Mouse (Mus musculus): Measurements from ENCODE around the gene Upp2. TPM values are rescaled to one million over a fixed set of nuclear protein-coding genes. Genes with fewer than 3 reads are reported as not detected.

Gene Upp2
- polyA plus RNA-seq (2015; fragmentation: Nextera tagmentation; extraction: Ambion mirVana): 7.7 and 7.8 TPM in 2 replicates

GRCm38 (mm10) chr2:58567066-58567810, at the start of gene Upp2, which contains the start of gene Acvr1:
Gene Upp2 (plus strand): TSS chr2:58567298.
Gene Acvr1 (minus strand): TSS chr2:58567157.
- peak; percentile 96 for ATAC-seq (replicated peaks; ENCODE audit: low FRiP score)
- peaks cover 52% of the 10 kb centered on the region for H3K4me1 ChIP-seq
- peak within 1 kb of the TSS; percentile 68 for H3K4me2 ChIP-seq
- no peaks in the 10 kb centered on the region for H3K9me3 ChIP-seq (replicated peaks)
- no peaks in the 10 kb centered on the region for H3K36me3 ChIP-seq
- H3K27ac ChIP-seq: peak within 1 kb of the TSS; percentile 98
- no peaks in the 10 kb centered on the region for H3K27me3 ChIP-seq
- H3K9ac ChIP-seq: peak within 1 kb of the TSS; percentile 87
- WGBS: under 1% methylated on average over 46 of the region's 80 CpGs
- H3K4me3 ChIP-seq (replicated peaks): peak within 1 kb of the TSS; percentile 91

GRCm38 (mm10) chr2:58518517-58518916, 48.6 kb upstream of the Upp2 start:
- Histone ChIP-seq H3K9ac (no peak overlapping the region), H3K36me3 (no peaks in the 10 kb centered on the region), H3K9me3 (replicated peaks) (no peaks in the 10 kb centered on the region), H3K27ac (no peak overlapping the region), H3K4me1 (peaks cover 54% of the 10 kb centered on the region), H3K4me3 (replicated peaks) (no peak overlapping the region), H3K27me3 (no peaks in the 10 kb centered on the region), H3K4me2 (no peak overlapping the region)
- 78% methylated on average over 1 of the region's 1 CpGs for WGBS
- ATAC-seq (replicated peaks; ENCODE audit: low FRiP score): no peak

GRCm38 (mm10) chr2:58520727-58521126, 46.4 kb upstream of the Upp2 start:
- 74% methylated on average over 9 of the region's 9 CpGs for WGBS
- Histone ChIP-seq H3K4me2 (no peak overlapping the region), H3K27me3 (no peaks in the 10 kb centered on the region), H3K9ac (no peak overlapping the region), H3K4me1 (peaks cover 55% of the 10 kb centered on the region), H3K36me3 (no peaks in the 10 kb centered on the region), H3K4me3 (replicated peaks) (no peak overlapping the region), H3K27ac (no peak overlapping the region), H3K9me3 (replicated peaks) (no peaks in the 10 kb centered on the region)
- ATAC-seq (replicated peaks; ENCODE audit: low FRiP score): no peak

- Histone ChIP-seq H3K27ac (no peak overlapping the region), H3K9ac (no peak overlapping the region), H3K27me3 (no peaks in the 10 kb centered on the region), H3K9me3 (replicated peaks) (no peaks in the 10 kb centered on the region), H3K4me2 (no peak overlapping the region), H3K4me1 (peaks cover 46% of the 10 kb centered on the region), H3K36me3 (no peaks in the 10 kb centered on the region), H3K4me3 (replicated peaks) (no peak overlapping the region)
- 85% methylated on average over 6 of the region's 6 CpGs for WGBS
- ATAC-seq (replicated peaks; ENCODE audit: low FRiP score): no peak
These were observed 45.5 kb upstream of the Upp2 start for GRCm38 (mm10) chr2:58521621-58522020.

GRCm38 (mm10) chr2:58523097-58523496, 44.0 kb upstream of the Upp2 start:
- H3K27ac ChIP-seq: peak overlapping the region; percentile 13; the same call in 1 of the 2 replicates
- H3K4me3 ChIP-seq (replicated peaks): no peak overlapping the region
- no peak overlapping the region for H3K9ac ChIP-seq
- ATAC-seq (replicated peaks; ENCODE audit: low FRiP score): no peak; the same call in 1 of the 2 replicates
- no peak overlapping the region for H3K4me2 ChIP-seq
- no peaks in the 10 kb centered on the region for H3K9me3 ChIP-seq (replicated peaks)
- H3K36me3 ChIP-seq: no peaks in the 10 kb centered on the region
- WGBS: 51% methylated on average over 12 of the region's 12 CpGs
- no peaks in the 10 kb centered on the region for H3K27me3 ChIP-seq
- peaks cover 43% of the 10 kb centered on the region for H3K4me1 ChIP-seq

- Histone ChIP-seq H3K9ac (no peak overlapping the region), H3K9me3 (replicated peaks) (no peaks in the 10 kb centered on the region), H3K27ac (no peak overlapping the region), H3K27me3 (no peaks in the 10 kb centered on the region), H3K4me2 (no peak overlapping the region), H3K36me3 (no peaks in the 10 kb centered on the region), H3K4me3 (replicated peaks) (no peak overlapping the region), H3K4me1 (peaks cover 43% of the 10 kb centered on the region)
- 86% methylated on average over 5 of the region's 5 CpGs for WGBS
- ATAC-seq (replicated peaks; ENCODE audit: low FRiP score): peak; percentile 57; the same call in 1 of the 2 replicates
These were observed 43.2 kb upstream of the Upp2 start for GRCm38 (mm10) chr2:58523894-58524293.

GRCm38 (mm10) chr2:58524356-58524755, 42.7 kb upstream of the Upp2 start:
- Histone ChIP-seq H3K4me3 (replicated peaks) (no peak overlapping the region), H3K27me3 (no peaks in the 10 kb centered on the region), H3K36me3 (no peaks in the 10 kb centered on the region), H3K4me1 (peaks cover 45% of the 10 kb centered on the region), H3K27ac (no peak overlapping the region), H3K9me3 (replicated peaks) (no peaks in the 10 kb centered on the region), H3K9ac (no peak overlapping the region), H3K4me2 (no peak overlapping the region)
- no peak for ATAC-seq (replicated peaks; ENCODE audit: low FRiP score)
- 79% methylated on average over 6 of the region's 6 CpGs for WGBS

- Histone ChIP-seq H3K27me3 (no peaks in the 10 kb centered on the region), H3K9me3 (replicated peaks) (no peaks in the 10 kb centered on the region), H3K4me1 (peaks cover 59% of the 10 kb centered on the region), H3K4me3 (replicated peaks) (no peak overlapping the region), H3K4me2 (no peak overlapping the region), H3K36me3 (no peaks in the 10 kb centered on the region), H3K9ac (no peak overlapping the region), H3K27ac (no peak overlapping the region)
- ATAC-seq (replicated peaks; ENCODE audit: low FRiP score): no peak
- 86% methylated on average over 3 of the region's 3 CpGs for WGBS
These were observed 39.3 kb upstream of the Upp2 start for GRCm38 (mm10) chr2:58527786-58528185.

GRCm38 (mm10) chr2:58529384-58529783, 37.7 kb upstream of the Upp2 start:
- no peaks in the 10 kb centered on the region for H3K36me3 ChIP-seq
- H3K27me3 ChIP-seq: no peaks in the 10 kb centered on the region
- H3K4me2 ChIP-seq: no peak overlapping the region
- H3K27ac ChIP-seq: 0 out of 2 replicates have a peak overlapping the region, but pooled peaks have one; percentile 18
- H3K9ac ChIP-seq: no peak overlapping the region
- WGBS: 76% methylated on average over 5 of the region's 5 CpGs
- H3K4me3 ChIP-seq (replicated peaks): no peak overlapping the region
- H3K9me3 ChIP-seq (replicated peaks): no peaks in the 10 kb centered on the region
- ATAC-seq (replicated peaks; ENCODE audit: low FRiP score): no peak
- H3K4me1 ChIP-seq: peaks cover 64% of the 10 kb centered on the region

GRCm38 (mm10) chr2:58529860-58530440, 37.1 kb upstream of the Upp2 start:
- peak overlapping the region; percentile 41; the same call in 1 of the 2 replicates for H3K27ac ChIP-seq
- 24% methylated on average over 7 of the region's 7 CpGs for WGBS
- peaks cover 64% of the 10 kb centered on the region for H3K4me1 ChIP-seq
- H3K9ac ChIP-seq: no peak overlapping the region
- no peaks in the 10 kb centered on the region for H3K27me3 ChIP-seq
- H3K4me3 ChIP-seq (replicated peaks): no peak overlapping the region
- H3K9me3 ChIP-seq (replicated peaks): no peaks in the 10 kb centered on the region
- no peaks in the 10 kb centered on the region for H3K36me3 ChIP-seq
- H3K4me2 ChIP-seq: no peak overlapping the region; the same call in 1 of the 2 replicates
- ATAC-seq (replicated peaks; ENCODE audit: low FRiP score): no peak

GRCm38 (mm10) chr2:58530521-58530920, 36.6 kb upstream of the Upp2 start:
- peaks cover 70% of the 10 kb centered on the region for H3K4me1 ChIP-seq
- no peak overlapping the region for H3K27ac ChIP-seq
- ATAC-seq (replicated peaks; ENCODE audit: low FRiP score): no peak
- no peaks in the 10 kb centered on the region for H3K36me3 ChIP-seq
- H3K9ac ChIP-seq: no peak overlapping the region
- no peak overlapping the region for H3K4me2 ChIP-seq
- H3K4me3 ChIP-seq (replicated peaks): no peak overlapping the region
- H3K27me3 ChIP-seq: no peaks in the 10 kb centered on the region
- WGBS: 68% methylated on average over 4 of the region's 4 CpGs
- no peaks in the 10 kb centered on the region for H3K9me3 ChIP-seq (replicated peaks)

GRCm38 (mm10) chr2:58532260-58532850, 34.7 kb upstream of the Upp2 start:
- Histone ChIP-seq H3K4me1 (peaks cover 75% of the 10 kb centered on the region), H3K27me3 (no peaks in the 10 kb centered on the region), H3K27ac (peak overlapping the region; percentile 79), H3K36me3 (no peaks in the 10 kb centered on the region; the same call in 1 of the 2 replicates), H3K9ac (no peak overlapping the region), H3K4me3 (replicated peaks) (peak overlapping the region; percentile 14; the same call in 1 of the 2 replicates), H3K4me2 (peak overlapping the region; percentile 53), H3K9me3 (replicated peaks) (no peaks in the 10 kb centered on the region)
- WGBS: 8% methylated on average over 10 of the region's 10 CpGs
- ATAC-seq (replicated peaks; ENCODE audit: low FRiP score): peak; percentile 83
